Mouse (Mus musculus) urinary bladder, adult 2 months (tissue): ENCODE results near the gene Palm2. TPM values are rescaled to one million over a fixed set of nuclear protein-coding genes. Genes with fewer than 3 reads are reported as not detected.

Experiments
- DNase-seq: peaks from one replicate; pipeline ENCODE4 v3.0.0; 2022; ENCODE audit warnings: low spot score
- polyA plus RNA-seq: library from polyadenylated mRNA; depleted of rRNA; stranded (reverse); fragments of >200 nt; gene quantifications from 2 replicates; pipeline ENCODE4 v1.2.3, GENCODE M21; 2012

Gene Palm2
- polyA plus RNA-seq, 1 experiment: 0.99 TPM

DNA sequence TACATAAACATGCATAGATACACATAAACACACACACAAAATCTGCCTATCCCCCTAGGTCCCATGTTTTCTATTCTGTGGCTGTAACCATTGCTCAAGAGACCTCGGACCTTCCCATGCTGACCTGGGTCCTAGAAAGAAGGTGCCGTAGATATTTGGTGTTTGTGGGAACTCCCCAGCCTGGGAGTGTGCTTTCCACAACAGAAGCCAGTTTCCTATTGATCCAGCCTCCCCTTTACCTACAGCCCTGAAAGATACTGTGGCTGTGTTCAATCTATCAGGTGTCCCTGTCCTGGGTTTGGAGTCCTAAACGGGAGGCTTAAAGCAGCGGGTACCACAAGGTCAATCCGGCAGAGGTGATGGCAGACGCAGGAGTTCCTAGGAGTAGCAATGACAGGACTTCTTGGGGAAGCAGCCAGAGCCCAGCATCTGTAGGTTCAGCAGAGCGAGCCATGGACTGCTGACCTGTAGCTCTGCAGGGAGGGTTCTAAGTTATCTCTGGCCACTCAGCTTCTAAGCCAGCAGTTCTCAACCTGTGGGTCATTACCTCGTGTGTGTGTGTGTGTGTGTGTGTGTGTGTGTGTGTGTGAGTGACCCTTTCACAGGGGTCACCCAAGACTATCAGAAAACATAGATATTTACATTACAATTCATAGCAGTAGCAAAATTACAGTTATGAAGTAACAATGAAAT is 79.3 kb downstream of the Palm2 start:
- no peak for DNase-seq

DNA sequence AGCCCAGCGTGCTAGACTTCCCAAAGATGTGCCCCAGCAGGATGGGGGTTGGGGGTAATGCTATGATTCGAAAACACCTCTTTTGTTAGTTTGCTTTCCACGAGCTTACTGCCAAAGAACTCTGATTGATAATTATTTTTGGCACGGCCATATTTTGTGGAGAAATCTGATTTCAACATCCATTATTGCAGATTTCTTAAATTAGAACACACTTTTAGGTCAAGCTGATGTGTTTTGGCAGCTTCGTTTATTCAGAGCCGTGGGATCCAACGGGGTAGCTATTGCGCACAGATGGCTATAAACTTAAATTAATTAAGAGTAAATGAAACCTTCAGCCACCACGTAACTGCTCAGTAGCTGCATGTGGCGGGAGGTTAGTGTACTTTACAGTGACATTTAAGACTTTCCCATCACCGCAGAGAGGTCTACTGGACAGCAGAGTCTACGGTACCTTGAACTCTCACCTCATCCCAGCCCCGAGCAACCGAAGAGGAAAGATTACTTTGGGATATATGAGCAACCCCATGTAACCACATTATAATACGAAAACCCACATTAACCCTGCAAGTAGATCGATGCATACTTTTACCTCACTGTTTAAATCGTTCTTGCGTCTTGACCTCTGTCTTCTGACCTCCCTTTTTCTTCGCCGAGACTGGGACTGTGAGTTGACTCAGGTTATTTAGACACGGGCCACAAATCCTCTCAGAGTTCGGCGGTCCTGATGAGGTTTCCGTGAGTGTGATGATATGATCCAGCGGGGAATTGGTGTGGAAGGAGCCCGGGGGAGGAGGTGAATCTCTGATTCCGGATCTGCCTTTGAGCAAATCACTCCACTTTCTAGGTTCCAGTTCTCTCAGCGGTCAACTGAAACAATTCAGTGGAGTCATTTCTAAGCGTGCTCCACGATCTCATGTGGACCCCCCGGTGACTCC is 80.2 kb downstream of the Palm2 start:
- no peak for DNase-seq

GRCm38 (mm10) chr4:57515356-57515755 is 81.3 kb downstream of the Palm2 start:
- DNase-seq: no peak

- no peak for DNase-seq
These were observed 89.4 kb downstream of the Palm2 start for GRCm38 (mm10) chr4:57523456-57523855.

- DNase-seq: no peak
These were observed 90.4 kb downstream of the Palm2 start for GRCm38 (mm10) chr4:57524461-57524860.

DNA sequence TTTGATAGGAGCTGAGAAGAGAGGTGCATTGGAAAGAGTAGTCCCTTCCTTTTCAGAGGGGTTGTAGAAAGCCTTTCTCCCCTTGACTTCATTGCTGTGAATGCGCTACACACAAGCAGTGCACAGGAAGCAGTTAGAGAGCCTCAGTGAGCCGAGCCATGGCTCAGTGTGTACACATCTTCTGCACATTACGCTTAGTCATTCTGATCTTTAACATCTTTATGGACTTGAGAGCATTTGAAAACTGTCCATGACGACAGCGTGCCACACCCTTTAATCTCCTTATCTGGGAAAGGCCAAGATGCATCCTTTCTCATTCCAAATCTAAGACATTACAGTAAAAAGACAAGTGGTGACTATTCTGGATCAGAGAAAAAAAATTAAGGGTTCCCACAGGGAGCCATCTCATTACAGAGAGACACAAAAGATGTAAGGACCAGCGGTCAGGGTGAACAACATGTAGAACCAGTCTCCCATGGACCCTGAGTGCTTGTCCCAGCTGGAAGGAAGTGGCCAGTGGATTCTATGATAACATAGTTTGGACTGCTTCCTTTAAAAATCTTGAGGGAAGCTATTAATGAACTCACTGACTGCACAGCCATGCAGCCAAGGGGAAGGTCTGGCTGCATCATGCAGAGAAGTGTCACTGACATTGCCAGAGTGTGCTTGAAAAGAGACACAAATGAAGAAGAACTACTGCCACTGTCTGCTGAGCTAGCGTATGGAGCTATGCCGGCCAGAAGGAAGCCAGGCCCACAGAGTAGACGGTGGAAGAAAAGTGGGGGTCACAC is 91.4 kb downstream of the Palm2 start:
- no peak for DNase-seq

GRCm38 (mm10) chr4:57528296-57528695 is 94.2 kb downstream of the Palm2 start:
- DNase-seq: no peak

DNA sequence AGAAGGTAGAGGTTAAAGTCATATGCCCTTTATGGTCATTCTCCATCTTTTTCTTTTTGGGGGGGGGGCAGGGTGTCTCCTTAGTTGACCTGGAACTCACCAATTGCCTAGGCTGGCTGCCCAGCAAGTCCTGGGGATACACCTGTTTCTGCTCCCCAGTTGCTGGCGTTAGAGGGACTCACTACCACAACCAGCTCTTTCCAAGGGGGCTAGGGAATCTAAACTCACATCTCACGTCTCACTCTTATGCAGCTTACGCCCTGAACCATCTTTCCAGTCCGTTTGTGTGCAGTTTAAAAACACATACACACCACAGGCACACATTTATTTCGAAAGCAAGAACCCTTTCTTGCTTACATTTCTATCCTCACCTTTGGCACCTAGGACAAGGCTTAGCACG is 99.6 kb downstream of the Palm2 start:
- no peak for DNase-seq

GRCm38 (mm10) chr4:57534232-57534631 is 100.2 kb downstream of the Palm2 start:
- DNase-seq: no peak

- DNase-seq: no peak
These were observed 101.0 kb downstream of the Palm2 start for GRCm38 (mm10) chr4:57535087-57535486.

DNA sequence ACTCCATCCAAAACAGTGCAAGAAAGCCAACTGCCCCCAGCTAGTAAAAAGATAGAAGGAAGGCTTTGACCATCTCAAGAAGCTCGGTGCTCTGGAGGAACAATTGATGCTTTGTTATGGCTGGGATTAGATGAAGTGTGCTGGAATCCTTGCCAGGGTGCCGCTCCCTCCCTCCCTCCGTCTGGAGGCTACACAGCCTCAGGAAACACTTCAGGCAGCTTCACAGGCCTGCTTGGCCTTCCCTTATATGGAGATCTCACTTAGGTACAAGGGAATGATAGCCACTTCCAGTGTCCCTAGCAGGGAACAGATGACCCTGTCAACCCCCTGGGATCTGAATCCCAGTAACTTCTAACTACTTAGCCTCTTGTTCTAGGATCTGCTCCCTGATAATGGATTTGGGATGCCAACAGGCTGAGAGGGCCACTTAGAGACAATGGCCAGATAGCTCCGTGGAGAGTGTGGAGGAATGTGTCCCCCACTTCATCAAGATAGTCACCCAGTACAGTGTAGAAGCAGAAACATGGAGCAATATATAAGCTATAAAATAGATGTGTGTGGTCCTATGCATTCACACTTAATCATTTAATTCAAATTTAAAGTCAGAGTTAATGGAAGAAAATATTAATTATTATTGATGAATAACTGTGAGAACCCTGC is 104.1 kb downstream of the Palm2 start:
- DNase-seq: no peak

- peak; percentile 21 for DNase-seq
These were observed 109.7 kb downstream of the Palm2 start for GRCm38 (mm10) chr4:57543692-57544256.

- DNase-seq: no peak
These were observed 113.7 kb downstream of the Palm2 start for GRCm38 (mm10) chr4:57547785-57548184.

DNA sequence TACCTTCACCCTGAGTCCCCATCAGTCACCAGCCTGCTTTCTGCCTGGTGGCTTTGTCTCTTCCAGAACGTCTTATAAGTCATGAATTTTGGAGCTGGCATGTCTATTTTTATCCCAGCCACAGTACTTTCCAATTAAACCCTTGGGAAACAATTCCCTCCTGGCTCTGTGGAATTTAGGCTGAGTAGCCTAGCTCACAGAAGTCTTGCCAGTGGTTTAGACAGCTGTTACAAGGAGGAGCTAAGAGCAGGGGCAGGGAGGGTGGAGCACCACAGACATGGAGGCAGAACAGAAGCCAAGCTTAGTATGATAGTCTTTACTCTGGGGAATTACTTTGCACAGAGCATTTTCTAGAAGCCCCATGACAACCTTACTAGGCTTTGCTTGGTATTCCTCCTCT is 116.2 kb downstream of the Palm2 start:
- no peak for DNase-seq

DNA sequence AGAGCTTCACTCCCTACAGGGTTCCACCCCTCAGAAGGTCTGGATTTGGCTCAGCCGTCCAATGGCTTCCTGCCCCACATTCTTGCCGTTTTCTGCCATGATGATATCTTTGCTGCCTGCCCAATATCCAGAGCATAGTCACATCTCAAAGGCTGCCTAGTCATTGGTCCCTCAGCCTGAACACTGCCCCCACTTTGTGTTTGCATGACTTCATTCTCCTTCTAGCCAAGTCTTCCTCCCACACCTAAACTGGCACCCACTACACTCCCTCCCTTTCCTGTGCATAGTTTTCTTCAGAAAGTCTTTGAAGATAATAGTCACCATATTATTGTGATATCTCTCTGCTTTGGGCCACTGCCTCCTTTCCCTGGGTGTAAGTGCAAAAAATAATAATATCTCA is 123.1 kb downstream of the Palm2 start:
- DNase-seq: no peak

- DNase-seq: no peak
These were observed 125.4 kb downstream of the Palm2 start for GRCm38 (mm10) chr4:57559438-57559837.

DNA sequence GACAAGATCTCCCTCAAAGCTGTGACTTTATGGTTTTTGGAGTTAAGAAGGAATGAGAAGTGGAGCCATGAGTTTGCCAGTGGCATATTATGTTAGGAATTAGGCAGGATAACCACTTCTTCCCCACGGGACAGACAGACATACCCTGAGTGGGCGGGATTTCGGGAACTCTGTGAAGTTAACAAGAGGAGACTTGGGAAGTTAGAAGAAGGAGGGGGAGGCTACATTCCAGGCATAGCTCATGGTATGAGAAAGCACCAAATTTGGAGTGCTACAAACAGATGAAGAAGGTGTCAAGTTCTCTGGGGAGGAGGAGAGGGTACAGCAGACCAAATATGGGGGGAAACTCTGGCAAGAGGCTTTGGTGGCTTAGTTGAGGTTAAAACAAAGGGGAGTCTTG is 126.0 kb downstream of the Palm2 start:
- DNase-seq: no peak

DNA sequence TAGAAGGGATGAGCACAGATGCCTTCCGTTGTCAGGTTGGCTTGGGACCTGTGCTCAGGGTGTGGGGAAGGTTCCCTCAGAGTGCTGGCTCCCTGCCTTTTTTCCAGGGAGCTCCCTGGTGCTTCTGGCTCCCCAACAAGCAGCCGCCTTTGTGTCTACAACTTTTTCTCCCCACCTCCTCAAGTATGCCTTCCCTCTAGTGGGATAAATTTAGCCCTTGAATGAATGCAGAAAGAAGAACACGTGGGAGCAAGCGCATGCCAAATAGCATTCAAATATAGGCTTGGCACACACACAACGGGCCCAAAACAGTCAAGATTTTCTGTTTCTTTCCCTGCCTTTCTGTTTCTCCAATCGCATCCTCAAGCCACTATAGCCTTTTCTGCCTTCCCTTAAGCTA is 127.0 kb downstream of the Palm2 start:
- DNase-seq: no peak

- DNase-seq: no peak
These were observed 131.2 kb downstream of the Palm2 start for GRCm38 (mm10) chr4:57565283-57565682.

DNA sequence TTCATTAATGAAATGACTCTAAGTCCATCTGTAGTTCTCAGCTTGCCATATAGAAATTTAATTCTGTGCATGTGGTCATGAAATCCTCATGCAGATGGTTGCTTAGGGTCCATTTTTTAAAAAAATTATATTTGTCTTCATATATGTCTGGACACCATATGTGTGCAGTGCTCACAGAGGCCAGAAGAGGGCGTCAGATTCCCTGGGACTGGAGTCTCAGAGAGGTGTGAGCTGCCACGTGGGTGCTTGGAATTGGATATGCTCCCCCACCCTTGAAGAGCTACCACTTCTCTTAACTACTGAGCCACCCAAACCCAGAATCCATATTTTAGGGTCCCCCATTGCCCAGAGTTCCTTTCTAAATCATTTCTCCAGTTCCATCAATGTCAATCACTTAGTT is 131.8 kb downstream of the Palm2 start:
- no peak for DNase-seq

- peak; percentile 51 for DNase-seq
These were observed 133.7 kb downstream of the Palm2 start, which contains the start of gene Pakap for GRCm38 (mm10) chr4:57567666-57568206. TSS of gene Pakap (plus strand) at chr4:57568179.
